14 mouse cellular contexts compared by ENCODE assay signal in genomic region chr1:132543789-132544188, GRCm38 (mm10). TPM values are rescaled to one million over a fixed set of nuclear protein-coding genes. Genes with fewer than 3 reads are reported as not detected.
A peak's percentile ranks its signal among the peaks of the same experiment; 100 is the strongest.
DNase-seq lines count a peak whose midpoint lies in the region; ATAC-seq lines count a peak whose summit lies in the region.
"Had no signal": no experiment of that assay in that cellular context is flagged by ENCODE, and none has a peak within 500 bp of the region (broad histone marks: within the 10 kb centered on the region; RNA-seq: fewer than 3 reads in every experiment).

No protein-coding gene starts in this region.

- peak overlapping the region; percentile 88; the same call in 1 of the 2 replicates for H3K27ac ChIP-seq in neural tube, embryonic 13.5 days (replicated peaks)
- H3K27ac ChIP-seq in neural tube, embryonic 15.5 days (replicated peaks), result peak overlapping the region; percentile 51; the same call in 1 of the 2 replicates
- H3K27ac ChIP-seq: liver, embryonic 14.5 days had no signal

- no peaks in the 10 kb centered on the region for H3K9me3 ChIP-seq in neural tube, embryonic 13.5 days
- H3K9me3 ChIP-seq in neural tube, embryonic 15.5 days (replicated peaks), result no peaks in the 10 kb centered on the region

- intact Hi-C loops in left cerebral cortex, postnatal 25 days (cut with DNase I), result no loop called here

- no peaks in the 10 kb centered on the region for H3K36me3 ChIP-seq in neural tube, embryonic 13.5 days
- H3K36me3 ChIP-seq in neural tube, embryonic 15.5 days, result no peaks in the 10 kb centered on the region

- no peak for ATAC-seq in neural tube, embryonic 13.5 days (ENCODE audit: low read depth)
- ATAC-seq in neural tube, embryonic 15.5 days (ENCODE audit: low FRiP score), result no peak
- ATAC-seq: inflammation-experienced regulatory T-cells, adult 6 months had no signal

- no peak overlapping the region for H3K4me3 ChIP-seq in neural tube, embryonic 13.5 days
- H3K4me3 ChIP-seq in neural tube, embryonic 15.5 days (replicated peaks), result no peak overlapping the region
- H3K4me3 ChIP-seq: myocyte had no signal

- H3K4me2 ChIP-seq in neural tube, embryonic 13.5 days, result peak overlapping the region; percentile 64
- H3K4me2 ChIP-seq in neural tube, embryonic 15.5 days, result 0 out of 2 replicates have a peak overlapping the region, but pooled peaks have one; percentile 77

- peaks cover 60% of the 10 kb centered on the region for H3K4me1 ChIP-seq in neural tube, embryonic 13.5 days (replicated peaks)
- H3K4me1 ChIP-seq in neural tube, embryonic 15.5 days, result peaks cover 36% of the 10 kb centered on the region

- peaks cover 16% of the 10 kb centered on the region for H3K27me3 ChIP-seq in neural tube, embryonic 13.5 days
- H3K27me3 ChIP-seq in neural tube, embryonic 15.5 days (replicated peaks), result 0 out of 2 replicates have a peak, but pooled peaks cover 3% of the 10 kb centered on the region

- 0 out of 2 replicates have a peak overlapping the region, but pooled peaks have one; percentile 14 for H3K9ac ChIP-seq in neural tube, embryonic 13.5 days
- no peak overlapping the region for H3K9ac ChIP-seq in neural tube, embryonic 15.5 days (replicated peaks)
- H3K9ac ChIP-seq: liver, embryonic 14.5 days had no signal

- 68% methylated on average over 8 of the region's 8 CpGs for WGBS in neural tube, embryonic 13.5 days
- 66% methylated on average over 8 of the region's 8 CpGs for WGBS in neural tube, embryonic 15.5 days

- peak; percentile 94 for DNase-seq in heart, adult 11 months
- no peak for DNase-seq in heart, postnatal 4 days
- DNase-seq in neural tube, embryonic 10.5 days (ENCODE audit: extremely low spot score, low spot score), result no peak
- peak; percentile 48 for DNase-seq in gastrocnemius, postnatal 25 days
- DNase-seq in left cerebral cortex, postnatal 25 days (ENCODE audit: low spot score in 2 of 2), result no peak
- no peak for DNase-seq in lung, postnatal 25 days (ENCODE audit: low spot score)
- DNase-seq: adrenal gland, postnatal 36 days; kidney, postnatal 14 days had no signal

RNA-seq across cellular contexts. Expression of gene Cntn2, which starts 0.7 kb away (rescaled TPM):
- total RNA-seq in heart, postnatal 4 days (2021), result 1 to 10 TPM; 2.1 to 3.0 TPM
- polyA plus RNA-seq in neural tube, embryonic 13.5 days (2015; fragmentation: Nextera tagmentation; extraction: Ambion mirVana), result 84.9 and 102 TPM in 2 replicates
- total RNA-seq in gastrocnemius, postnatal 25 days (2021), result under 1 TPM; 0.05 to 0.35 TPM
- polyA plus RNA-seq in neural tube, embryonic 15.5 days (2015; fragmentation: Nextera tagmentation; extraction: Ambion mirVana), result 17.7 and 22.1 TPM in 2 replicates
- 10 to 100 TPM; 60.4 to 71.0 TPM for total RNA-seq in left cerebral cortex, postnatal 25 days (2021)
- total RNA-seq: adrenal gland, postnatal 36 days; gastrocnemius, adult 8-10 months had no signal
- polyA plus RNA-seq: inflammation-experienced regulatory T-cells, adult 6 months; myocyte had no signal

RNA-seq across cellular contexts. Expression of gene Tmem81, which starts 37.8 kb away (rescaled TPM):
- total RNA-seq in heart, postnatal 4 days (2021), result 1 to 10 TPM; 1.9 to 2.0 TPM
- 1.0 and 1.1 TPM in 2 replicates for polyA plus RNA-seq in neural tube, embryonic 13.5 days (2015; fragmentation: Nextera tagmentation; extraction: Ambion mirVana)
- total RNA-seq in gastrocnemius, postnatal 25 days (2021), result 1 to 10 TPM in 1 of 2 experiments, under 1 TPM in 1; 0.94 to 1.2 TPM
- 0.70 and 0.73 TPM in 2 replicates for polyA plus RNA-seq in neural tube, embryonic 15.5 days (2015; fragmentation: Nextera tagmentation; extraction: Ambion mirVana)
- 1 to 10 TPM; 3.6 to 3.9 TPM for total RNA-seq in left cerebral cortex, postnatal 25 days (2021)

Comparison
In these comparisons a context has a peak if more than half of its experiments do, and no peak if none do; other contexts are left out.
1. DNase-seq: peak in heart, adult 11 months (single experiment) and gastrocnemius, postnatal 25 days (single experiment); none in heart, postnatal 4 days (single experiment), neural tube, embryonic 10.5 days (single experiment), left cerebral cortex, postnatal 25 days (0 of 2) and lung, postnatal 25 days (single experiment).
2. RNA of gene Cntn2, which starts 0.7 kb away (total RNA-seq): 60.4 to 71.0 TPM in left cerebral cortex, postnatal 25 days; 2.1 to 3.0 TPM in heart, postnatal 4 days and 0.05 to 0.35 TPM in gastrocnemius, postnatal 25 days; every median in the first group is over 10 times any median in the second.